Mouse (Mus musculus) intestine, embryonic 16.5 days (tissue): Measurements from ENCODE around the gene Igf2bp3. TPM values are rescaled to one million over a fixed set of nuclear protein-coding genes. Genes with fewer than 3 reads are reported as not detected.
"Not testable (repeated sequence)": the region's sequence is repeated elsewhere in the genome, so short reads cannot be mapped to it uniquely, and the experiment has no call there.

Experiments
- ATAC-seq: fragments of 200-750 bp; cut with Nextera tagmentation; 2 replicates; pipeline ENCODE4 v1.8.0; 2017; ENCODE audit warnings: moderate TSS enrichment, moderate library complexity
- H3K27ac ChIP-seq: fragments of 300-500 bp; sonication (generic); 2 replicates; pipeline ENCODE4 v1.5.1; 2014; ENCODE audit warnings: mild to moderate bottlenecking, low read length
- H3K27me3 ChIP-seq: fragments of 300-500 bp; sonication (generic); replicated peaks from 2 replicates; pipeline ENCODE4 v1.6.1; 2014; ENCODE audit warnings: low read length, control low read depth, mixed read lengths; ENCODE audit not compliant: control insufficient read depth, insufficient read depth
- H3K36me3 ChIP-seq: fragments of 300-500 bp; sonication (generic); 2 replicates; pipeline ENCODE4 v1.6.1; 2014; ENCODE audit warnings: low read length, control low read depth; ENCODE audit not compliant: control insufficient read depth, insufficient read depth
- H3K4me1 ChIP-seq: fragments of 300-500 bp; sonication (generic); 2 replicates; pipeline ENCODE4 v1.6.1; 2014; ENCODE audit warnings: low read length, control low read depth, mixed read lengths; ENCODE audit not compliant: control insufficient read depth, insufficient read depth
- H3K4me2 ChIP-seq: fragments of 300-500 bp; sonication (generic); 2 replicates; pipeline ENCODE4 v1.6.1; 2014; ENCODE audit warnings: low read depth, low read length, control low read depth
- H3K4me3 ChIP-seq: fragments of 300-500 bp; sonication (generic); 2 replicates; pipeline ENCODE4 v1.5.1; 2014; ENCODE audit warnings: mild to moderate bottlenecking, low read length
- H3K9ac ChIP-seq: fragments of 300-500 bp; sonication (generic); 2 replicates; pipeline ENCODE4 v1.6.1; 2014; ENCODE audit warnings: low read depth, low read length
- H3K9me3 ChIP-seq: fragments of 300-500 bp; sonication (generic); 2 replicates; pipeline ENCODE4 v1.6.1; 2016; ENCODE audit warnings: low read length, control low read depth; ENCODE audit not compliant: control insufficient read depth
- WGBS: fragments of 180-500 bp; shearing (Covaris S2); extraction: QIAGEN DNeasy Blood & Tissue Kit; methylation state at CpG from one replicate; pipeline ENCODE4 v1.1.7; 2014; 5-methylcytosine and 5-hydroxymethylcytosine counted together
- polyA plus RNA-seq: library from polyadenylated mRNA; unstranded; fragments of >200 nt; fragmentation: Nextera tagmentation; extraction: Ambion mirVana; gene quantifications from 2 replicates; pipeline ENCODE4 v1.2.1, GENCODE M21; 2015

The Igf2bp3 gene
- polyA plus RNA-seq = 78.7 and 81.9 TPM in 2 replicates

- Histone ChIP-seq H3K4me1 (peaks cover 17% of the 10 kb centered on the region), H3K9me3 (no peaks in the 10 kb centered on the region), H3K36me3 (no peaks in the 10 kb centered on the region), H3K4me2 (peak within 1 kb of the TSS; percentile 78), H3K4me3 (peak within 1 kb of the TSS; percentile 97), H3K9ac (peak within 1 kb of the TSS; percentile 98), H3K27me3 (no peaks in the 10 kb centered on the region), H3K27ac (peak within 1 kb of the TSS; percentile 100)
- under 1% methylated on average over 65 of the region's 68 CpGs for WGBS
- peak; percentile 82 for ATAC-seq
These were observed at the start of gene Igf2bp3 for GRCm38 (mm10) chr6:49214928-49215747. Gene Igf2bp3, minus strand, starts transcription at chr6:49214957.

GRCm38 (mm10) chr6:49264446-49264845, 49.7 kb upstream of the Igf2bp3 start:
- H3K9me3 ChIP-seq, H3K9ac ChIP-seq, H3K27ac ChIP-seq, H3K4me2 ChIP-seq, H3K27me3 ChIP-seq, ATAC-seq, H3K36me3 ChIP-seq, H3K4me3 ChIP-seq: not testable (repeated sequence)
- H3K4me1 ChIP-seq = peaks cover 12% of the 10 kb centered on the region
- 77% methylated on average over 7 of the region's 7 CpGs for WGBS

GRCm38 (mm10) chr6:49263847-49264243, 49.1 kb upstream of the Igf2bp3 start, which contains the start of gene Tra2a:
Gene Tra2a, minus strand, starts transcription at chr6:49264033.
- Histone ChIP-seq H3K27ac (peak within 1 kb of the TSS; percentile 96), H3K4me3 (peak within 1 kb of the TSS; percentile 100), H3K4me2 (peak within 1 kb of the TSS; percentile 73), H3K9ac (peak within 1 kb of the TSS; percentile 100), H3K36me3 (no peaks in the 10 kb centered on the region), H3K27me3 (no peaks in the 10 kb centered on the region), H3K4me1 (peaks cover 17% of the 10 kb centered on the region), H3K9me3 (no peaks in the 10 kb centered on the region)
- peak; percentile 94 for ATAC-seq
- under 1% methylated on average over 39 of the region's 39 CpGs for WGBS

GRCm38 (mm10) chr6:49263081-49263846, 48.5 kb upstream of the Igf2bp3 start:
- Histone ChIP-seq H3K9me3 (no peaks in the 10 kb centered on the region), H3K4me1 (peaks cover 19% of the 10 kb centered on the region), H3K4me3 (peak overlapping the region; percentile 100), H3K27me3 (no peaks in the 10 kb centered on the region), H3K27ac (peak overlapping the region; percentile 96), H3K9ac (peak overlapping the region; percentile 100), H3K4me2 (peak overlapping the region; percentile 73), H3K36me3 (no peaks in the 10 kb centered on the region)
- peak; percentile 71 for ATAC-seq
- WGBS = under 1% methylated on average over 71 of the region's 71 CpGs

- H3K9ac ChIP-seq = peak overlapping the region; percentile 100
- no peak overlapping the region for H3K27ac ChIP-seq
- peak overlapping the region; percentile 73 for H3K4me2 ChIP-seq
- no peak for ATAC-seq
- no peaks in the 10 kb centered on the region for H3K27me3 ChIP-seq
- peak overlapping the region; percentile 100 for H3K4me3 ChIP-seq
- peaks cover 19% of the 10 kb centered on the region for H3K4me1 ChIP-seq
- WGBS = under 1% methylated on average over 9 of the region's 9 CpGs
- H3K36me3 ChIP-seq = no peaks in the 10 kb centered on the region
- H3K9me3 ChIP-seq = no peaks in the 10 kb centered on the region
These were observed 47.7 kb upstream of the Igf2bp3 start for GRCm38 (mm10) chr6:49262421-49262820.

- Histone ChIP-seq H3K9me3 (no peaks in the 10 kb centered on the region), H3K27ac (no peak overlapping the region), H3K27me3 (no peaks in the 10 kb centered on the region), H3K4me1 (peaks cover 19% of the 10 kb centered on the region), H3K36me3 (no peaks in the 10 kb centered on the region), H3K9ac (no peak overlapping the region), H3K4me2 (no peak overlapping the region), H3K4me3 (no peak overlapping the region)
- no peak for ATAC-seq
- 24% methylated on average over 5 of the region's 5 CpGs for WGBS
These were observed 45.0 kb upstream of the Igf2bp3 start for GRCm38 (mm10) chr6:49259711-49260110.

GRCm38 (mm10) chr6:49257880-49258279, 43.1 kb upstream of the Igf2bp3 start:
- H3K4me3 ChIP-seq = no peak overlapping the region
- H3K9ac ChIP-seq = no peak overlapping the region
- H3K27me3 ChIP-seq = no peaks in the 10 kb centered on the region
- peaks cover 19% of the 10 kb centered on the region for H3K4me1 ChIP-seq
- H3K36me3 ChIP-seq = no peaks in the 10 kb centered on the region
- H3K27ac ChIP-seq = no peak overlapping the region
- no peaks in the 10 kb centered on the region for H3K9me3 ChIP-seq
- H3K4me2 ChIP-seq = no peak overlapping the region
- peak; percentile 58 for ATAC-seq
- WGBS = 72% methylated on average over 2 of the region's 2 CpGs

GRCm38 (mm10) chr6:49252207-49252606, 37.5 kb upstream of the Igf2bp3 start:
- ATAC-seq = no peak
- H3K4me1 ChIP-seq = no peaks in the 10 kb centered on the region
- no peak overlapping the region for H3K4me2 ChIP-seq
- H3K36me3 ChIP-seq = peaks cover 22% of the 10 kb centered on the region
- no peak overlapping the region for H3K27ac ChIP-seq
- H3K9ac ChIP-seq = no peak overlapping the region
- H3K9me3 ChIP-seq = no peaks in the 10 kb centered on the region
- no peak overlapping the region for H3K4me3 ChIP-seq
- 89% methylated on average over 8 of the region's 8 CpGs for WGBS
- no peaks in the 10 kb centered on the region for H3K27me3 ChIP-seq

GRCm38 (mm10) chr6:49251199-49251598, 36.4 kb upstream of the Igf2bp3 start:
- Histone ChIP-seq H3K27ac (no peak overlapping the region), H3K4me3 (no peak overlapping the region), H3K9me3 (no peaks in the 10 kb centered on the region), H3K4me1 (no peaks in the 10 kb centered on the region), H3K9ac (no peak overlapping the region), H3K27me3 (no peaks in the 10 kb centered on the region), H3K36me3 (peaks cover 24% of the 10 kb centered on the region), H3K4me2 (no peak overlapping the region)
- WGBS = 96% methylated on average over 2 of the region's 2 CpGs
- no peak for ATAC-seq
